Mouse (Mus musculus) heart, embryonic 14.5 days (tissue): ENCODE measurements around the gene ccdc198. TPM values are rescaled to one million over a fixed set of nuclear protein-coding genes. Genes with fewer than 3 reads are reported as not detected.

Experiments
- polyA plus RNA-seq: library from polyadenylated mRNA; unstranded; fragments of >200 nt; fragmentation: Nextera tagmentation; extraction: Ambion mirVana; gene quantifications from 2 replicates; pipeline ENCODE4 v1.2.1, GENCODE M21; 2014

Gene ccdc198
- polyA plus RNA-seq, 1 experiment from 2014 or later: 0.15 TPM

Other genes starting within 250 kb of the ccdc198 start
- gene Ap5m1, start 179.4 kb downstream of the ccdc198 start, polyA plus RNA-seq: 23.4 and 23.6 TPM in 2 replicates
- gene Exoc5, start 178.8 kb downstream of the ccdc198 start, polyA plus RNA-seq: 42.1 and 44.5 TPM in 2 replicates
- gene Naa30, start 73.2 kb downstream of the ccdc198 start, polyA plus RNA-seq: 13.0 and 13.6 TPM in 2 replicates